Mouse (Mus musculus) midbrain, embryonic 16.5 days (tissue): Measurements from ENCODE around the gene Uhrf1. TPM values are rescaled to one million over a fixed set of nuclear protein-coding genes. Genes with fewer than 3 reads are reported as not detected.

ENCODE experiments used
- ATAC-seq: fragments of 200-750 bp; cut with Nextera tagmentation; 2 replicates; pipeline ENCODE4 v1.8.0; 2017; ENCODE audit warnings: moderate TSS enrichment
- H3K27ac ChIP-seq: fragments of 300-500 bp; sonication (generic); 2 replicates; pipeline ENCODE4 v1.5.1; 2014; ENCODE audit warnings: mild to moderate bottlenecking, low read length, mixed read lengths
- H3K27me3 ChIP-seq: fragments of 300-500 bp; sonication (generic); 2 replicates; pipeline ENCODE4 v1.6.1; 2014; ENCODE audit warnings: low read depth, low read length, mixed read lengths; ENCODE audit not compliant: control insufficient read depth, insufficient read depth
- H3K36me3 ChIP-seq: fragments of 300-500 bp; sonication (generic); 2 replicates; pipeline ENCODE4 v1.6.1; 2014; ENCODE audit warnings: mild to moderate bottlenecking, low read length, moderate library complexity, mixed read lengths; ENCODE audit not compliant: control insufficient read depth, insufficient read depth
- H3K4me1 ChIP-seq: fragments of 300-500 bp; sonication (generic); 2 replicates; pipeline ENCODE4 v1.6.1; 2014; ENCODE audit warnings: mild to moderate bottlenecking, low read length, mixed read lengths; ENCODE audit not compliant: control insufficient read depth, insufficient read depth
- H3K4me2 ChIP-seq: fragments of 300-500 bp; sonication (generic); 2 replicates; pipeline ENCODE4 v1.6.1; 2014; ENCODE audit warnings: mild to moderate bottlenecking, low read length, mixed read lengths
- H3K4me3 ChIP-seq: fragments of 300-500 bp; sonication (generic); 2 replicates; pipeline ENCODE4 v1.5.1; 2014; ENCODE audit warnings: low read depth, mild to moderate bottlenecking, low read length, moderate library complexity, mixed read lengths
- H3K9ac ChIP-seq: fragments of 300-500 bp; sonication (generic); 2 replicates; pipeline ENCODE4 v1.6.1; 2014; ENCODE audit warnings: low read depth, low read length, mixed read lengths
- H3K9me3 ChIP-seq: fragments of 300-500 bp; sonication (generic); replicated peaks from 2 replicates; pipeline ENCODE4 v1.6.1; 2014; ENCODE audit warnings: mild to moderate bottlenecking, low read length, mixed read lengths; ENCODE audit not compliant: control insufficient read depth, poor library complexity, severe bottlenecking
- WGBS: fragments of 180-500 bp; shearing (Covaris S2); extraction: QIAGEN DNeasy Blood & Tissue Kit; methylation state at CpG from one replicate; pipeline ENCODE4 v1.1.7; 2014; 5-methylcytosine and 5-hydroxymethylcytosine counted together
- polyA plus RNA-seq: library from polyadenylated mRNA; unstranded; fragments of >200 nt; fragmentation: Nextera tagmentation; extraction: Ambion mirVana; gene quantifications from 2 replicates; pipeline ENCODE4 v1.2.1, GENCODE M21; 2015

Gene Uhrf1
- polyA plus RNA-seq, 1 experiment from 2014 or later, result 11.6 TPM

- Histone ChIP-seq H3K4me1 (peaks cover 18% of the 10 kb centered on the region), H3K4me2 (peak overlapping the region; percentile 45), H3K9me3 (no peaks in the 10 kb centered on the region), H3K27ac (peak overlapping the region; percentile 7), H3K36me3 (no peaks in the 10 kb centered on the region), H3K27me3 (no peaks in the 10 kb centered on the region), H3K4me3 (peak overlapping the region; percentile 22), H3K9ac (peak overlapping the region; percentile 21; the same call in 1 of the 2 replicates)
- peak; percentile 52 for ATAC-seq
- WGBS, result 3% methylated on average over 17 of the region's 17 CpGs
Measured at GRCm38 (mm10) chr17:56290388-56291170, 12.5 kb upstream of the Uhrf1 start.

- peak; percentile 79 for ATAC-seq
- H3K9ac ChIP-seq, result peak overlapping the region; percentile 56; the same call in 1 of the 2 replicates
- H3K4me2 ChIP-seq, result peak overlapping the region; percentile 45
- no peaks in the 10 kb centered on the region for H3K9me3 ChIP-seq
- peak overlapping the region; percentile 20; the same call in 1 of the 2 replicates for H3K4me3 ChIP-seq
- peaks cover 18% of the 10 kb centered on the region for H3K4me1 ChIP-seq
- peak overlapping the region; percentile 14; the same call in 1 of the 2 replicates for H3K27ac ChIP-seq
- no peaks in the 10 kb centered on the region for H3K36me3 ChIP-seq
- no peaks in the 10 kb centered on the region for H3K27me3 ChIP-seq
- WGBS, result 1% methylated on average over 16 of the region's 16 CpGs
Measured at GRCm38 (mm10) chr17:56291171-56291511, 12.0 kb upstream of the Uhrf1 start.

- Histone ChIP-seq H3K9ac (no peak overlapping the region), H3K36me3 (no peaks in the 10 kb centered on the region), H3K4me3 (no peak overlapping the region), H3K4me2 (no peak overlapping the region), H3K27ac (no peak overlapping the region), H3K9me3 (no peaks in the 10 kb centered on the region), H3K4me1 (peaks cover 18% of the 10 kb centered on the region), H3K27me3 (no peaks in the 10 kb centered on the region)
- whole genome bisulfite sequencing, result 52% methylated on average over 7 of the region's 7 CpGs
- no peak for ATAC-seq
Measured at GRCm38 (mm10) chr17:56291826-56292475, 11.2 kb upstream of the Uhrf1 start.

- Histone ChIP-seq H3K4me1 (peaks cover 18% of the 10 kb centered on the region), H3K9me3 (no peaks in the 10 kb centered on the region), H3K27ac (no peak within 1 kb of the TSS), H3K9ac (no peak within 1 kb of the TSS), H3K36me3 (no peaks in the 10 kb centered on the region), H3K27me3 (no peaks in the 10 kb centered on the region), H3K4me2 (no peak within 1 kb of the TSS), H3K4me3 (no peak within 1 kb of the TSS)
- no peak for ATAC-seq
- WGBS, result 91% methylated on average over 4 of the region's 4 CpGs
Measured at GRCm38 (mm10) chr17:56292531-56293222, 10.4 kb upstream of the Uhrf1 start, which contains the start of gene Plin3. Gene Plin3 (minus strand): TSS chr17:56292873.

GRCm38 (mm10) chr17:56293291-56293690, 9.8 kb upstream of the Uhrf1 start:
- Histone ChIP-seq H3K36me3 (no peaks in the 10 kb centered on the region), H3K4me2 (no peak overlapping the region), H3K4me1 (peaks cover 18% of the 10 kb centered on the region), H3K9ac (no peak overlapping the region), H3K27ac (no peak overlapping the region), H3K27me3 (no peaks in the 10 kb centered on the region), H3K4me3 (no peak overlapping the region), H3K9me3 (no peaks in the 10 kb centered on the region)
- ATAC-seq, result no peak
- WGBS, result 86% methylated on average over 1 of the region's 1 CpGs

GRCm38 (mm10) chr17:56294241-56294640, 8.9 kb upstream of the Uhrf1 start:
- no peak overlapping the region for H3K9ac ChIP-seq
- no peak for ATAC-seq
- H3K4me1 ChIP-seq, result peaks cover 18% of the 10 kb centered on the region
- H3K9me3 ChIP-seq, result no peaks in the 10 kb centered on the region
- no peak overlapping the region for H3K27ac ChIP-seq
- H3K36me3 ChIP-seq, result no peaks in the 10 kb centered on the region
- no peaks in the 10 kb centered on the region for H3K27me3 ChIP-seq
- WGBS, result 93% methylated on average over 19 of the region's 19 CpGs
- H3K4me2 ChIP-seq, result no peak overlapping the region
- H3K4me3 ChIP-seq, result no peak overlapping the region

GRCm38 (mm10) chr17:56296201-56296600, 6.9 kb upstream of the Uhrf1 start:
- no peaks in the 10 kb centered on the region for H3K36me3 ChIP-seq

GRCm38 (mm10) chr17:56298238-56298637, 4.9 kb upstream of the Uhrf1 start:
- no peak for ATAC-seq
- WGBS, result 100% methylated on average over 1 of the region's 1 CpGs

More at GRCm38 (mm10) chr17:56296201-56296600, 6.9 kb upstream of the Uhrf1 start:
- no peak overlapping the region for H3K4me3 ChIP-seq
- H3K9ac ChIP-seq, result no peak overlapping the region
- no peaks in the 10 kb centered on the region for H3K9me3 ChIP-seq
- no peak overlapping the region for H3K27ac ChIP-seq
- H3K4me2 ChIP-seq, result no peak overlapping the region
- no peaks in the 10 kb centered on the region for H3K27me3 ChIP-seq
- H3K4me1 ChIP-seq, result peaks cover 3% of the 10 kb centered on the region; the same call in 1 of the 2 replicates
- WGBS, result 86% methylated on average over 1 of the region's 1 CpGs
- ATAC-seq, result no peak

More at GRCm38 (mm10) chr17:56298238-56298637, 4.9 kb upstream of the Uhrf1 start:
- H3K4me2 ChIP-seq, result no peak overlapping the region
- H3K4me1 ChIP-seq, result peaks cover under 1% of the 10 kb centered on the region; the same call in 1 of the 2 replicates
- H3K9me3 ChIP-seq, result no peaks in the 10 kb centered on the region
- no peak overlapping the region for H3K9ac ChIP-seq
- H3K4me3 ChIP-seq, result no peak overlapping the region
- no peaks in the 10 kb centered on the region for H3K36me3 ChIP-seq
- no peak overlapping the region for H3K27ac ChIP-seq
- H3K27me3 ChIP-seq, result no peaks in the 10 kb centered on the region
